Mouse (Mus musculus): ENCODE results near the gene Cadm2. TPM values are rescaled to one million over a fixed set of nuclear protein-coding genes. Genes with fewer than 3 reads are reported as not detected.

The Cadm2 gene
- polyA plus RNA-seq, 1 experiment from 2014 or later, result 0.07 TPM

- H3K4me3 ChIP-seq (replicated peaks), result no peak overlapping the region
- H3K27me3 ChIP-seq, result no peaks in the 10 kb centered on the region
- 69% methylated on average over 7 of the region's 7 CpGs for WGBS (ENCODE audit: insufficient replicate concordance)
- no peaks in the 10 kb centered on the region for H3K9me3 ChIP-seq (replicated peaks)
- H3K4me1 ChIP-seq (replicated peaks), result no peaks in the 10 kb centered on the region
- no peak for ATAC-seq (ENCODE audit: low read depth)
- no peak overlapping the region for H3K27ac ChIP-seq
- H3K9ac ChIP-seq, result no peak overlapping the region
- H3K4me2 ChIP-seq, result no peak overlapping the region
- H3K36me3 ChIP-seq, result no peaks in the 10 kb centered on the region
- no peak for DNase-seq
Measured at GRCm38 (mm10) chr16:67482542-67482941, 138.2 kb downstream of the Cadm2 start.

GRCm38 (mm10) chr16:67467041-67467440 lies 153.7 kb downstream of the Cadm2 start:
- Histone ChIP-seq H3K27ac (no peak overlapping the region), H3K9me3 (replicated peaks) (no peaks in the 10 kb centered on the region), H3K9ac (no peak overlapping the region), H3K27me3 (no peaks in the 10 kb centered on the region), H3K4me2 (no peak overlapping the region), H3K4me1 (replicated peaks) (no peaks in the 10 kb centered on the region), H3K4me3 (replicated peaks) (no peak overlapping the region), H3K36me3 (no peaks in the 10 kb centered on the region)
- DNase-seq (no peak), ATAC-seq (ENCODE audit: low read depth) (no peak)
- WGBS (ENCODE audit: insufficient replicate concordance), result 77% methylated on average over 3 of the region's 3 CpGs

- DNase-seq (no peak), ATAC-seq (ENCODE audit: low read depth) (no peak)
- Histone ChIP-seq H3K27ac (no peak overlapping the region), H3K9me3 (replicated peaks) (no peaks in the 10 kb centered on the region), H3K27me3 (no peaks in the 10 kb centered on the region), H3K4me2 (no peak overlapping the region), H3K36me3 (no peaks in the 10 kb centered on the region), H3K4me1 (replicated peaks) (no peaks in the 10 kb centered on the region), H3K9ac (no peak overlapping the region), H3K4me3 (replicated peaks) (no peak overlapping the region)
- WGBS (ENCODE audit: insufficient replicate concordance), result 63% methylated on average over 4 of the region's 4 CpGs
Measured at GRCm38 (mm10) chr16:67436301-67436700, 184.4 kb downstream of the Cadm2 start.

DNA sequence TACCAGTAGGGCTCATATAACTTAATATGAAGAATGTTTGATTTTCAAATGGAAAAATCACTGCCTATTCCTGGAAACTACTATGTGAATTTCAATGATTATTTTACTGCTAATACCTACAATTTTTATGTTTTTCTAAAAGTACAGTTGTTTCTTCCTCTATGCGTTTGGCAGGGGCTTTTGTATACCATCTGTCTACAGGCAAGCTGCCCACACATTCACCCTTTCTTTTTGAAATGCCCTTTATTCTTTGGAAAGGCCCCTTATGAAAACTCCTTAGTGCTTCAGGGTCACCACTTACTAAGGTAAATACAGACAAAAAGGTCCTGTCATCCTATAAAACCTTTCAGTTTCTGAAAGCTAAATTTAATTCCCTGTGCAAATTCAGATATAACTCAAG lies 195.3 kb downstream of the Cadm2 start:
- Histone ChIP-seq H3K36me3 (no peaks in the 10 kb centered on the region), H3K9me3 (replicated peaks) (no peaks in the 10 kb centered on the region), H3K4me1 (replicated peaks) (no peaks in the 10 kb centered on the region), H3K4me2 (no peak overlapping the region), H3K4me3 (replicated peaks) (no peak overlapping the region), H3K27ac (no peak overlapping the region), H3K9ac (no peak overlapping the region), H3K27me3 (no peaks in the 10 kb centered on the region)
- no peak for ATAC-seq (ENCODE audit: low read depth)
- DNase-seq, result no peak
- WGBS (ENCODE audit: insufficient replicate concordance), result 57% methylated on average over 1 of the region's 1 CpGs

DNA sequence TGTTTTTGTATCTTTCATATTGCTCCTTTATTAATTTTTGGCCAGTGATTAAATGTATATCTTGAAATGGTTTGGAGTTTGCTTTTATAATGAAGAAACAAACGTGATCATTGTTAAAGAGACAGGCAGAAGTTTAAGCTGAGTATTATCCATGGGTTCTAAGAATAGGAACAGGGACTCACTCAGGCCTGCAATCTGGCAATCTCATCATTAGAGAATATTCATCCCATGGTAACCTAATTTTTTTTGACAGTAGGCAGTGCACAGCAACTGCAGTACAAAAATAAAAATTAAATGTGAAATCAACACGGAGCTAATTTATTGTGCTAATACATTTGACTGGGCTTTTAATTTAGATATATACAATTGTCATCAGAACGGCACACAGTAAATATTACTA lies 209.8 kb downstream of the Cadm2 start:
- H3K9ac ChIP-seq, result no peak overlapping the region
- no peak overlapping the region for H3K27ac ChIP-seq
- no peak overlapping the region for H3K4me3 ChIP-seq (replicated peaks)
- no peaks in the 10 kb centered on the region for H3K27me3 ChIP-seq
- no peak for DNase-seq
- no peak overlapping the region for H3K4me2 ChIP-seq
- no peaks in the 10 kb centered on the region for H3K9me3 ChIP-seq (replicated peaks)
- 45% methylated on average over 3 of the region's 3 CpGs for WGBS (ENCODE audit: insufficient replicate concordance)
- ATAC-seq (ENCODE audit: low read depth), result no peak
- no peaks in the 10 kb centered on the region for H3K36me3 ChIP-seq
- no peaks in the 10 kb centered on the region for H3K4me1 ChIP-seq (replicated peaks)

- H3K27me3 ChIP-seq, result no peaks in the 10 kb centered on the region
- no peak for DNase-seq
- H3K9me3 ChIP-seq (replicated peaks), result no peaks in the 10 kb centered on the region
- no peak for ATAC-seq (ENCODE audit: low read depth)
- no peaks in the 10 kb centered on the region for H3K36me3 ChIP-seq
- H3K4me3 ChIP-seq (replicated peaks), result no peak overlapping the region
- WGBS (ENCODE audit: insufficient replicate concordance), result 55% methylated on average over 2 of the region's 2 CpGs
- no peak overlapping the region for H3K27ac ChIP-seq
- H3K4me2 ChIP-seq, result no peak overlapping the region
- no peaks in the 10 kb centered on the region for H3K4me1 ChIP-seq (replicated peaks)
- H3K9ac ChIP-seq, result no peak overlapping the region
Measured at GRCm38 (mm10) chr16:67410482-67410881, 210.2 kb downstream of the Cadm2 start.

GRCm38 (mm10) chr16:67367745-67368144 lies 253.0 kb downstream of the Cadm2 start:
- H3K27me3 ChIP-seq, result no peaks in the 10 kb centered on the region
- no peak for ATAC-seq (ENCODE audit: low read depth)

GRCm38 (mm10) chr16:67348011-67348410 lies 272.7 kb downstream of the Cadm2 start:
- no peak overlapping the region for H3K9ac ChIP-seq
- WGBS (ENCODE audit: insufficient replicate concordance), result 63% methylated on average over 5 of the region's 5 CpGs

More at GRCm38 (mm10) chr16:67367745-67368144, 253.0 kb downstream of the Cadm2 start:
- no peak for DNase-seq
- H3K27ac ChIP-seq, result no peak overlapping the region
- H3K4me3 ChIP-seq (replicated peaks), result no peak overlapping the region
- no peaks in the 10 kb centered on the region for H3K9me3 ChIP-seq (replicated peaks)
- no peaks in the 10 kb centered on the region for H3K4me1 ChIP-seq (replicated peaks)
- no peaks in the 10 kb centered on the region for H3K36me3 ChIP-seq
- H3K9ac ChIP-seq, result no peak overlapping the region
- WGBS (ENCODE audit: insufficient replicate concordance), result 57% methylated on average over 2 of the region's 2 CpGs
- H3K4me2 ChIP-seq, result no peak overlapping the region

GRCm38 (mm10) chr16:67347561-67347960 lies 273.1 kb downstream of the Cadm2 start:
- ATAC-seq (ENCODE audit: low read depth) (no peak), DNase-seq (no peak)
- no peak overlapping the region for H3K27ac ChIP-seq

More at GRCm38 (mm10) chr16:67348011-67348410, 272.7 kb downstream of the Cadm2 start:
- DNase-seq, result no peak
- H3K36me3 ChIP-seq, result no peaks in the 10 kb centered on the region
- H3K27me3 ChIP-seq, result no peaks in the 10 kb centered on the region
- ATAC-seq (ENCODE audit: low read depth), result no peak
- no peak overlapping the region for H3K4me3 ChIP-seq (replicated peaks)
- H3K9me3 ChIP-seq (replicated peaks), result no peaks in the 10 kb centered on the region
- no peak overlapping the region for H3K27ac ChIP-seq
- no peaks in the 10 kb centered on the region for H3K4me1 ChIP-seq (replicated peaks)
- H3K4me2 ChIP-seq, result no peak overlapping the region

DNA sequence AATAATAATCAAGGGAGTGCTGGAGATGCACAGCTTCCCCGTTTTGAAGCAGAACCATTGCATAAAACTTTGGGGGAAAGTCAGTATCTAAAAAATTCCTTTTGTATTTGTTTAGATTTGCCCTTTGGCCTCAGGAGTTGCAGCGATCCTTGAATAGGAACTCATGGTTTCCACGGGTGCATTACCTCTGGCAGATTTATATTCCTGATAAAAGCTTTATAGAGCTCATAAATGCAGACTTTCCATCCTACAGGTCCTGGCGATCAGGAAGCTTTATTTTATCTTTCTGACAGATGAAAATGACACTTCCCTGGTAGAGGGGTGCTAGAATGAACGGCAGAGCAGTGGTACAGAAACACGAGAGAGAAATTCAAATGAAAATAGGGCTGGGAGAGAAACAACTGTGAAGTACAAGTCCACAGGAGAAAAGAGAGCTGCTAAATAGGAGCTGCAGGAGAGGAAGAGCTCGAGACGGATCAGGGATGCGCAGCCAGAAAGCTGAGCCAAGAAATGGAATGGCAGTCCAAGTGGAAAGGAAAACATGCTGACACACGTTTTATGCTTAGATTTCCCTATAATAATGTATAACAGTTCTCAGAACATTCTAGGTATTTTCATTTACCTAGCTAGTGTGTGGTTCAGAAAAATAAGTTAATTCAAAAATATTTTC lies 274.0 kb downstream of the Cadm2 start:
- no peak for ATAC-seq (ENCODE audit: low read depth)
- 51% methylated on average over 10 of the region's 10 CpGs for WGBS (ENCODE audit: insufficient replicate concordance)
- no peak for DNase-seq

More at GRCm38 (mm10) chr16:67347561-67347960, 273.1 kb downstream of the Cadm2 start:
- Histone ChIP-seq H3K9ac (no peak overlapping the region), H3K36me3 (no peaks in the 10 kb centered on the region), H3K9me3 (replicated peaks) (no peaks in the 10 kb centered on the region), H3K4me1 (replicated peaks) (no peaks in the 10 kb centered on the region), H3K27me3 (no peaks in the 10 kb centered on the region), H3K4me2 (no peak overlapping the region), H3K4me3 (replicated peaks) (no peak overlapping the region)

GRCm38 (mm10) chr16:67344194-67344593 lies 276.5 kb downstream of the Cadm2 start:
- ATAC-seq (ENCODE audit: low read depth) (no peak), DNase-seq (no peak)
- Histone ChIP-seq H3K4me2 (no peak overlapping the region), H3K9ac (no peak overlapping the region), H3K27ac (no peak overlapping the region), H3K9me3 (replicated peaks) (no peaks in the 10 kb centered on the region), H3K4me3 (replicated peaks) (no peak overlapping the region), H3K4me1 (replicated peaks) (no peaks in the 10 kb centered on the region), H3K27me3 (no peaks in the 10 kb centered on the region), H3K36me3 (no peaks in the 10 kb centered on the region)
- 65% methylated on average over 5 of the region's 5 CpGs for WGBS (ENCODE audit: insufficient replicate concordance)

More for the DNA sequence above, 274.0 kb downstream of the Cadm2 start:
- no peak overlapping the region for H3K4me3 ChIP-seq (replicated peaks)
- no peaks in the 10 kb centered on the region for H3K27me3 ChIP-seq
- no peak overlapping the region for H3K4me2 ChIP-seq
- no peaks in the 10 kb centered on the region for H3K4me1 ChIP-seq (replicated peaks)
- no peaks in the 10 kb centered on the region for H3K9me3 ChIP-seq (replicated peaks)
- no peak overlapping the region for H3K27ac ChIP-seq
- no peak overlapping the region for H3K9ac ChIP-seq
- H3K36me3 ChIP-seq, result no peaks in the 10 kb centered on the region

GRCm38 (mm10) chr16:67311033-67311432 lies 309.7 kb downstream of the Cadm2 start:
- Histone ChIP-seq H3K9me3 (replicated peaks) (no peaks in the 10 kb centered on the region), H3K36me3 (no peaks in the 10 kb centered on the region), H3K4me1 (replicated peaks) (no peaks in the 10 kb centered on the region), H3K27me3 (no peaks in the 10 kb centered on the region), H3K4me2 (no peak overlapping the region), H3K27ac (no peak overlapping the region), H3K9ac (no peak overlapping the region), H3K4me3 (replicated peaks) (no peak overlapping the region)
- DNase-seq (no peak), ATAC-seq (ENCODE audit: low read depth) (no peak)
- 58% methylated on average over 2 of the region's 2 CpGs for WGBS (ENCODE audit: insufficient replicate concordance)
